Mouse (Mus musculus) T-cell, adult 2 months (primary cell): ENCODE measurements around the gene Pdk1.

Source experiments
- DNase-seq: peaks from one replicate; pipeline ENCODE4 v3.0.0; 2022; ENCODE audit warnings: low spot score

The Pdk1 gene

DNA sequence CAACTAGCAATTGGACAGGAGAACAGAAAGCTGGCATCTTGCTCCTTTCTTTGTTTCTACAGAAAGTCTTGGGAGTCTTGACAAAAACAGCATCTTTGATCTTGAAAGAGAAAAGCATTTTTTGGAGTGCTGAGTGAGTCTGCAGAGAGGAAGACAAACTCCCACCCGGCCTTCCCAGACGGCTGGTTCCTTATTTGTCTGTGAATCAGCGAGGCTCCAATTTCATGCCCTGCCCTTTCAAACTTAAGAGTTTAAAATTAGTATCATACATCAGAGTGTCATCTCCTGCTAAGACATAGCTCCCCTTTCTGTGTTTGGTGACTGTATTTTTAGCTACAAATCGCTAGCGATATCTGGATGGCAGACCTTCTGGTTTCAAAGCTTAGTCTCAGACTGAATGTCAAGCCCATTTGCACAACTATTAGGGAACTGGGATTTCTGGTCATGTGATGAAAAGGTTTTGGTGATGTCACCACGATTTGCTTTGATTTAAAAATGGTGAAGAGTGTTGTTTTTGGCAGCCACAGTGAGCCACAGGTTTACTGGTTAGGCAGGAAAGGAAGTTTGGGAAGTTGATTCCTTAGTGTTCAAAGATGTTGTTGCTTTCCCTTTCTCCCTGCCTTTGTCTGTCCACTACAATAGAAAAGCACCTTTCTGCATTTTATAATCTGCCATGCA lies 65.8 kb downstream of the Pdk1 start:
- DNase-seq: no peak

DNA sequence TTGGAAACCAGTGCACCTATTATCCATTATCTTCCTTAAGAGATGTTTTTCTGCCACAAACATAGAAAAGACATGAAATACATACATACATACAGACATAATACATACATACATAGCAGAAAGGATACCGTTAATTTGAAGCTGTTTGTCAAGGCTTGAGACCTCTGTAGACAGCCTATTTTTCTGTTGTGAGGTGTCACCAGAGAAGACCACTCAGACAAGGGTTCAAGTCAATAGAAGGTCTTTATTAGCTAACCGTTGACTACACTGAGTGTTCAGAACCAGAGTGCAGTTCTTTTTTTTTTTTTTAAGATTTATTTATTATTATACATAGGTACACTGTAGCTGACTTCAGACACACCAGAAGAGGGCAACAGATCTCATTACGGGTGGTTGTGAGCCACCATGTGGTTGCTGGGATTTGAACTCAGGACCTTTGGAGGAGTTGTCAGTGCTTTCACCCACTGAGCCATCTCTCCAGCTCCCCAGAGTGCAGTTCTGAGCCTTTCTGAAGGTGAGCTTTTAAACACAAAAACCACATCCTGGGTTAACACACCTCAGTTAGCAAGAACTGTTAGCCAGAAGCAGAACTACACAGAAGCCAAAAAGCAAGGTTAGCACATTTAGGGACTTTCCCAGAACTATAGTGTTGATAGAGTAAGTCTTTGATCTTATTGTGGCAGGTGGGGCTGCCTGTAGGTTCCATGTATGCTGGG lies 68.1 kb downstream of the Pdk1 start:
- DNase-seq: peak; percentile 85

DNA sequence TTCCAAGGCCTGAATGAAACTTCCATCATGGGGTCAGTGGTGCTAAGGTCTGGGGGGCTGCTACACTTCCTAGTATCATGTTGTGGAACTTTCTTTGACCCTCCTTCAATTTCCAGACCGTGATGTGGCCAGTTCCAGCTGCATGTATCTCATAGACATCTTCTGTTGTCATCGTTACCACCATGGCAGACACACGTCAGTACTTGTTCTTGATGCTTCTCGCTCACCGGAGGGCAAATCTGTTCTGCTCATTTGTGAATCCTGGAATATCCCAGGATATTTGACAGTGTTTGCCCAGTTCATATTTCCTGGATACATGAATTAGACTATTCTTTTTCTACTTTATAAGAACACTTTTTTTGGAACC lies 68.7 kb downstream of the Pdk1 start:
- no peak for DNase-seq

DNA sequence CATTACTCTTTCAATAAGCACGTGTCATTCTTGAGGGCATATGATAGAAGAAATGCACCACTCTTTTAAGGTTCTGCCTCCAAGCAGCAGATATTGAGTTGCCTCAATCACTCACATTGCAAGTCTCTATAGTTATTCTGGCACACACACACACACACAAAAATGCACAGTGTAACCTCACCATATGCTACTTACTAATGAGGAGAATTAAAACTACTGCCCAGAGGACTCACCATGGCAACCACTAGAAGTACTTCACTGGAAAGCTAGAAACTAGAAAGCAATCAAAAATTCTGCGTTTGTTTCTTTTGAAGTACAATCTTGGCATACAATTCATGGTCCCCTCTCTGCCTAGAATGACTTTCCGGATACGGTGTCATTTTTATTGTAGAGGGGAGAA lies 78.2 kb downstream of the Pdk1 start:
- DNase-seq: no peak
